Mouse (Mus musculus) left cerebral cortex, postnatal 14 days (tissue): ENCODE data around the gene Tnr. TPM values are rescaled to one million over a fixed set of nuclear protein-coding genes. Genes with fewer than 3 reads are reported as not detected.

Experiments used
- DNase-seq, 2 experiments: peaks; one replicate each; pipeline ENCODE4 v3.0.0; 2021 to 2022; ENCODE audit warnings: low spot score in 2 of 2, mixed read lengths in 1 of 2
- intact Hi-C: fragments of 180-260 bp; cut with DNase I; formaldehyde crosslinking; loops from one replicate; pipeline ENCODE4 v1.15.1; 2025
- total RNA-seq, 2 experiments: library from RNA; stranded (reverse); gene quantifications; 2 replicates each; pipeline ENCODE4 v1.2.3; 2021

Gene Tnr
- total RNA-seq, 2 experiments from 2014 or later, result 126 to 151 TPM

GRCm38 (mm10) chr1:159819511-159819910 lies 295.9 kb downstream of the Tnr start:
- intact Hi-C loops, result no loop called here
- peak in 1 of 2 experiments; percentile 37 for DNase-seq

GRCm38 (mm10) chr1:159822416-159822815 lies 298.8 kb downstream of the Tnr start:
- DNase-seq, result peak; percentile 32 to 66
- intact Hi-C loops, result no loop called here

- intact Hi-C loops, result no loop called here
- no peak for DNase-seq
Observed at GRCm38 (mm10) chr1:159828531-159828930, 305.0 kb downstream of the Tnr start.

- intact Hi-C loops, result no loop called here
- no peak for DNase-seq
Observed at GRCm38 (mm10) chr1:159833165-159833564, 309.6 kb downstream of the Tnr start.

GRCm38 (mm10) chr1:159833646-159834338 lies 310.2 kb downstream of the Tnr start:
- intact Hi-C loops, result no loop called here

GRCm38 (mm10) chr1:159835126-159835525 lies 311.6 kb downstream of the Tnr start:
- intact Hi-C loops, result no loop called here
- no peak for DNase-seq

More at GRCm38 (mm10) chr1:159833646-159834338, 310.2 kb downstream of the Tnr start:
- no peak for DNase-seq

GRCm38 (mm10) chr1:159840337-159840736 lies 316.8 kb downstream of the Tnr start:
- intact Hi-C loops, result no loop called here
- no peak for DNase-seq

- intact Hi-C loops, result no loop called here
- no peak for DNase-seq
Observed at GRCm38 (mm10) chr1:159842876-159843275, 319.3 kb downstream of the Tnr start.

- intact Hi-C loops, result no loop called here
- no peak for DNase-seq
Observed at GRCm38 (mm10) chr1:159852088-159852487, 328.5 kb downstream of the Tnr start.

- intact Hi-C loops, result no loop called here
- DNase-seq, result no peak
Observed at GRCm38 (mm10) chr1:159854261-159854660, 330.7 kb downstream of the Tnr start.

- intact Hi-C loops, result no loop called here
- DNase-seq, result no peak
Observed at GRCm38 (mm10) chr1:159861782-159862474, 338.4 kb downstream of the Tnr start.

GRCm38 (mm10) chr1:159865696-159866095 lies 342.1 kb downstream of the Tnr start:
- intact Hi-C loops, result no loop called here
- DNase-seq, result no peak

GRCm38 (mm10) chr1:159869619-159870441 lies 346.3 kb downstream of the Tnr start:
- no peak for DNase-seq
- intact Hi-C loops, result loop anchor here (10.0 kb wide), 2 partner anchors 345 to 475 kb away; partner anchors contain the start of gene Tnr

GRCm38 (mm10) chr1:159872866-159873265 lies 349.3 kb downstream of the Tnr start:
- DNase-seq, result peak; percentile 52 to 81

GRCm38 (mm10) chr1:159878681-159879080 lies 355.1 kb downstream of the Tnr start:
- intact Hi-C loops, result loop anchor here (10.0 kb wide), 2 partner anchors 354 to 484 kb away; partner anchors contain the start of gene Tnr
- no peak for DNase-seq

More at GRCm38 (mm10) chr1:159872866-159873265, 349.3 kb downstream of the Tnr start:
- intact Hi-C loops, result loop anchor here (10.0 kb wide), 2 partner anchors 348 to 478 kb away; partner anchors contain the start of gene Tnr

GRCm38 (mm10) chr1:159879866-159880265 lies 356.3 kb downstream of the Tnr start:
- intact Hi-C loops, result loop anchor here (10.0 kb wide), 2 partner anchors 355 to 485 kb away; partner anchors contain the start of gene Tnr
- DNase-seq, result peak in 1 of 2 experiments; percentile 12

GRCm38 (mm10) chr1:159885476-159885875 lies 361.9 kb downstream of the Tnr start:
- intact Hi-C loops, result no loop called here
- no peak for DNase-seq

- DNase-seq, result no peak
- intact Hi-C loops, result no loop called here
Observed at GRCm38 (mm10) chr1:159888611-159889010, 365.0 kb downstream of the Tnr start.

- DNase-seq, result peak; percentile 19 to 70
- intact Hi-C loops, result no loop called here
Observed at GRCm38 (mm10) chr1:159889012-159889765, 365.6 kb downstream of the Tnr start.
